Mouse (Mus musculus) lung, postnatal 0 days (tissue): ENCODE measurements around the gene Tmc1. TPM values are rescaled to one million over a fixed set of nuclear protein-coding genes. Genes with fewer than 3 reads are reported as not detected.

ENCODE experiments used
- ATAC-seq: fragments of 200-750 bp; cut with Nextera tagmentation; 2 replicates; pipeline ENCODE4 v1.8.0; 2017; ENCODE audit warnings: moderate library complexity
- DNase-seq: peaks from one replicate; pipeline ENCODE4 v3.0.0-alpha.2; 2016; ENCODE audit warnings: low spot score
- H3K27ac ChIP-seq: fragments of 300-500 bp; sonication (generic); 2 replicates; pipeline ENCODE4 v1.5.1; 2014; ENCODE audit warnings: antibody characterized with exemption, mild to moderate bottlenecking, low read length, mixed read lengths
- H3K27me3 ChIP-seq: fragments of 300-500 bp; sonication (generic); replicated peaks from 2 replicates; pipeline ENCODE4 v1.6.1; 2014; ENCODE audit warnings: low read length, mixed read lengths; ENCODE audit not compliant: insufficient read depth
- H3K36me3 ChIP-seq: fragments of 300-500 bp; sonication (generic); 2 replicates; pipeline ENCODE4 v1.6.1; 2014; ENCODE audit warnings: low read length, mixed read lengths; ENCODE audit not compliant: insufficient read depth
- H3K4me1 ChIP-seq: fragments of 300-500 bp; sonication (generic); 2 replicates; pipeline ENCODE4 v1.6.1; 2014; ENCODE audit warnings: antibody characterized with exemption, low read depth, low read length, mixed read lengths; ENCODE audit not compliant: insufficient read depth
- H3K4me2 ChIP-seq: fragments of 300-500 bp; sonication (generic); replicated peaks from 2 replicates; pipeline ENCODE4 v1.6.1; 2014; ENCODE audit warnings: low read depth, mild to moderate bottlenecking, low read length, moderate library complexity, mixed read lengths
- H3K4me3 ChIP-seq: fragments of 300-500 bp; sonication (generic); 2 replicates; pipeline ENCODE4 v1.5.1; 2014; ENCODE audit warnings: low read depth, low read length
- H3K9ac ChIP-seq: fragments of 300-500 bp; sonication (generic); replicated peaks from 2 replicates; pipeline ENCODE4 v1.6.1; 2014; ENCODE audit warnings: low read depth, mild to moderate bottlenecking
- H3K9me3 ChIP-seq: fragments of 300-500 bp; sonication (generic); 2 replicates; pipeline ENCODE4 v1.6.1; 2016; ENCODE audit warnings: low read length, mixed read lengths
- CTCF ChIP-seq: IDR thresholded peaks from 2 replicates; pipeline ENCODE4 v1.5.1; 2016; ENCODE audit warnings: antibody characterized with exemption, mild to moderate bottlenecking
- EP300 ChIP-seq: IDR thresholded peaks from 2 replicates; pipeline ENCODE4 v1.6.1; 2016; ENCODE audit warnings: antibody characterized with exemption, mild to moderate bottlenecking, control low read depth
- WGBS: fragments of 180-500 bp; shearing (Covaris S2); extraction: QIAGEN DNeasy Blood & Tissue Kit; methylation state at CpG from one replicate; pipeline ENCODE4 v1.1.7; 2014; 5-methylcytosine and 5-hydroxymethylcytosine counted together
- polyA plus RNA-seq: library from polyadenylated mRNA; unstranded; fragments of >200 nt; fragmentation: Nextera tagmentation; extraction: Ambion mirVana; gene quantifications from 2 replicates; pipeline ENCODE4 v1.2.1, GENCODE M21; 2015

Gene Tmc1
- polyA plus RNA-seq, 1 experiment from 2014 or later = not detected

GRCm38 (mm10) chr19:20836055-20836845 lies 117.8 kb downstream of the Tmc1 start:
- peak; percentile 79 for DNase-seq
- Histone ChIP-seq H3K9me3 (no peaks in the 10 kb centered on the region), H3K4me3 (no peak overlapping the region), H3K36me3 (no peaks in the 10 kb centered on the region), H3K4me2 (no peak overlapping the region), H3K27me3 (no peaks in the 10 kb centered on the region), H3K4me1 (no peaks in the 10 kb centered on the region), H3K9ac (no peak overlapping the region), H3K27ac (no peak overlapping the region)
- 54% methylated on average over 9 of the region's 9 CpGs for WGBS
- peak; percentile 89 for ATAC-seq
- TF ChIP-seq CTCF (no peak), EP300 (no peak)

GRCm38 (mm10) chr19:20834895-20835294 lies 119.1 kb downstream of the Tmc1 start:
- no peak for ATAC-seq
- no peak overlapping the region for H3K4me2 ChIP-seq

GRCm38 (mm10) chr19:20799460-20799859 lies 154.5 kb downstream of the Tmc1 start:
- Histone ChIP-seq H3K4me1 (no peaks in the 10 kb centered on the region), H3K4me2 (no peak overlapping the region), H3K27me3 (no peaks in the 10 kb centered on the region), H3K9ac (no peak overlapping the region), H3K36me3 (no peaks in the 10 kb centered on the region), H3K4me3 (no peak overlapping the region), H3K27ac (no peak overlapping the region), H3K9me3 (no peaks in the 10 kb centered on the region)
- no peak for TF ChIP-seq CTCF
- TF ChIP-seq EP300 = no peak
- no peak for ATAC-seq
- no peak for DNase-seq

More at GRCm38 (mm10) chr19:20834895-20835294, 119.1 kb downstream of the Tmc1 start:
- H3K27ac ChIP-seq = no peak overlapping the region
- no peak overlapping the region for H3K4me3 ChIP-seq
- H3K9ac ChIP-seq = no peak overlapping the region
- no peak for TF ChIP-seq CTCF
- no peak for TF ChIP-seq EP300
- H3K9me3 ChIP-seq = no peaks in the 10 kb centered on the region
- DNase-seq = no peak
- no peaks in the 10 kb centered on the region for H3K4me1 ChIP-seq
- no peaks in the 10 kb centered on the region for H3K27me3 ChIP-seq
- 60% methylated on average over 1 of the region's 1 CpGs for WGBS
- no peaks in the 10 kb centered on the region for H3K36me3 ChIP-seq

GRCm38 (mm10) chr19:20797558-20798101 lies 156.4 kb downstream of the Tmc1 start:
- WGBS = 29% methylated on average over 6 of the region's 6 CpGs
- DNase-seq (peak; percentile 59), ATAC-seq (no peak)
- H3K4me3 ChIP-seq = no peak overlapping the region
- H3K27me3 ChIP-seq = no peaks in the 10 kb centered on the region
- no peak overlapping the region for H3K9ac ChIP-seq
- no peak overlapping the region for H3K4me2 ChIP-seq
- H3K36me3 ChIP-seq = no peaks in the 10 kb centered on the region
- H3K9me3 ChIP-seq = no peaks in the 10 kb centered on the region
- peak; percentile 68 for TF ChIP-seq CTCF
- TF ChIP-seq EP300 = no peak
- no peak overlapping the region for H3K27ac ChIP-seq
- no peaks in the 10 kb centered on the region for H3K4me1 ChIP-seq

GRCm38 (mm10) chr19:20796001-20796400 lies 158.0 kb downstream of the Tmc1 start:
- WGBS = 46% methylated on average over 4 of the region's 4 CpGs
- H3K4me3 ChIP-seq = no peak overlapping the region
- H3K4me1 ChIP-seq = no peaks in the 10 kb centered on the region
- no peaks in the 10 kb centered on the region for H3K27me3 ChIP-seq
- no peak overlapping the region for H3K9ac ChIP-seq
- H3K9me3 ChIP-seq = no peaks in the 10 kb centered on the region
- TF ChIP-seq CTCF (no peak), EP300 (no peak)
- H3K27ac ChIP-seq = no peak overlapping the region
- no peak for ATAC-seq
- no peak overlapping the region for H3K4me2 ChIP-seq
- DNase-seq = no peak
- no peaks in the 10 kb centered on the region for H3K36me3 ChIP-seq

- Histone ChIP-seq H3K9me3 (no peaks in the 10 kb centered on the region), H3K27me3 (no peaks in the 10 kb centered on the region), H3K4me1 (no peaks in the 10 kb centered on the region), H3K9ac (no peak overlapping the region), H3K36me3 (no peaks in the 10 kb centered on the region), H3K4me2 (no peak overlapping the region), H3K27ac (no peak overlapping the region), H3K4me3 (no peak overlapping the region)
- DNase-seq (no peak), ATAC-seq (no peak)
- TF ChIP-seq EP300 (no peak), CTCF (no peak)
- 83% methylated on average over 3 of the region's 3 CpGs for WGBS
These were observed 159.0 kb downstream of the Tmc1 start for GRCm38 (mm10) chr19:20794999-20795398.
